Mouse (Mus musculus): ENCODE measurements around the gene Usf1. TPM values are rescaled to one million over a fixed set of nuclear protein-coding genes. Genes with fewer than 3 reads are reported as not detected.
A peak's percentile ranks its signal among the peaks of the same experiment; 100 is the strongest.

The Usf1 gene
- total RNA-seq, 2 experiments from 2014 or later: 114 to 121 TPM

GRCm38 (mm10) chr1:171413608-171414007 is 2.5 kb downstream of the Usf1 start:
- DNase-seq (ENCODE audit: low spot score in 2 of 2): no peak

DNA sequence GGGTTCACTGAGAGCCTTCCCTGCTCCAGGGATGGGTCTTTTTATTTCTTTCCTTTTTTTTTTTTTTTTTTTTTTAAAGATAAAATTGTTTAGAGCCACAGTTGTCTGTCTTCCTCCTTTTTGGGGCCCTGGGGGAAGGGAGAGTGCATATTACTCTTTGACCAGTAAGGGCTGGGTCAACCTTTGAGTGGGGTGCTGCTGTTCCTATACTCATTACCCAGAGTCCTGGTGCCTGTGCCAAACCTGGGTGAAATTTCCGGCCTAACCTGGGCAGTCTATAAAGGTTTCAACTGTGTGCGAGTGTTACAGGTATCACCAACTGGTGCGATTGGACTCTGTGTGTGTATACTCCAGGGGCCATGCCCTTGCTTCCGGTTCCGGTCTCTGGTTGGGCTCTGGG is 7.5 kb downstream of the Usf1 start, which contains the start of gene Tstd1:
TSS of gene Tstd1 (plus strand) at position 213 of the 400 bp plus-strand sequence.
- no peak for DNase-seq (ENCODE audit: low spot score in 2 of 2)

DNA sequence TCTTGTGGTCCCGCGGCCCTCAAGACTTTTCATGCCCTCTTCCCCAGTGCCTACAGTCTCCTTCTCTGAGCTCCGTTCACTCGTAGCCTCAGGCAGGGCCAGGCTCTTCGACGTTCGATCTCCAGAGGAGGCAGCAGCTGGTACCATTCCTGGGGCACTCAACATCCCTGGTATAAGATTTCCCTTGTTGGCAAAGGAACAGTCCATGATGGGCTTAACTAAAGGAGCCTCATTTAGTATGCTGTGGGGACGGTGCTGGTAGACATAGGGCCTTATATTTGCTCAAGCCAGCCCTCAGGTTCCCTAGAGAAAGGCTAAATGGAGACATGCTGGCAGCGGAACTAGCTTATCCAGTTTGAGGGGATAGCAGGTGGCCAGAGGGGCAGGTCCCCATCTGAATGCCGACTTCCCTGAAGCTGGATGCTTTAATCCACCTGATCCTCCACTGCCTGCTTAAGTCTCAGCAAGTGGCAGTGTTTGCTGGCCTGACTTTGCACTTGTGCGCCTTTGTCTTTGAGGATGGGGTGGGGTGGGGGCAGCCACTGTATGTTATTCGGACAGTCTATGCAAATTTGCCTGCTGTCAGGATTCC is 8.3 kb downstream of the Usf1 start:
- DNase-seq (ENCODE audit: low spot score in 2 of 2): no peak

DNA sequence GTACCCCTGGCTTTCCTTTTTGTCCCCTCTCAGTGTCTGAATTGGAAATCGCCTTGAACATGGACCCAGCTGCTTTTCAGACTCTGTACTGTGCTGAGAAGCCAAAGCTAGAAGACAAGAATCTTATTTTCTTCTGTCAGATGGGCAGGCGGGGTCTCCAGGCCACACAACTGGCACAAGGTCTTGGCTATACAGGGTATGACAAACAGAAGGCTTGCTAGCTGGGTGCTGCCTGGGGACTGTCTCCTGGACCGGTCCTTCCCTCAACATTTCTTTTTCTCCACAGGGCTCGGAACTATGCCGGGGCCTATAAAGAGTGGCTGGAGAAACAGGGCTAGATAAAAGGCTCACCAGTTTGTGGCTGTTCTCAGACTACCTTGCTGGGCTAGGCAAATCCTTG is 8.8 kb downstream of the Usf1 start:
- DNase-seq (ENCODE audit: low spot score in 2 of 2): no peak

- DNase-seq (ENCODE audit: low spot score in 2 of 2): no peak
Measured at GRCm38 (mm10) chr1:171422504-171423095, 11.5 kb downstream of the Usf1 start.

DNA sequence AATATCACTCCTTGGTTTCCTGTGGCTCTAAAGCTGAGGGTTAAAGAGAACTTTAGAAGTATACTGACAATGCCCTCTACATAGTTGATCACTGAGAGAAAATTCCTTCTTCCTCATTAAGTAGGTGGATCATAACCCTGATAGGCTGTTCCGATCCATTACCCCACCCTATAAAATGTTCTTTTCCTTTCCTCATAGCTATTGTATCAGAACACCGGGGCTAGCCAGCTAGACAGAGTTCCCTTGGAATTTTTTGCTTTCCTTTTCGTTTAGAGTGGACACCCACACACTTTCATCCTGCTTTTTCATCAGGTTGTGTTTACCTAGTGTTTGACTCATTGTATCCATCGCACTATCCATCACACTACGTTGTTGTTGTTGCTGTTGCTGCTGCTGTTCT is 13.5 kb downstream of the Usf1 start:
- DNase-seq (ENCODE audit: low spot score in 2 of 2): no peak

DNA sequence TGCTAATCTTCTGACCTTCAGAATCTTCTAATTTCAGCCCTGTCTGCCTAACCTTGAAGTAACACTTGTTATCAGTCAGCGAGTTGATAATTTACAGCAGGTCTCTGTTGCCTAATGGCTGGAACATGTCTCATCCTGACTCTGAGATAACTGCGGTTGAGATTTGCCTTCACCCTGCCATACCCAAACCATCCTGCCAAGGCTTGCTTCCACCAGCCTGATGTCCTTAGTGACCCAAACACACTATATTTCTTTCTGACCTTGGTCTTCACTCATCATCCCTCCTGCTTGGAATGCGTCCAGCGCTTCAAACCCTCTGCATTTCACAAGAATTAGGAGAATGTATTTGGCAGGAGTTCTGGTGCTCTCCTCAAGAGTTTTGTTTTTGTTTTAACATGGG is 14.0 kb downstream of the Usf1 start:
- no peak for DNase-seq (ENCODE audit: low spot score in 2 of 2)

GRCm38 (mm10) chr1:171432158-171432557 is 21.0 kb downstream of the Usf1 start:
- DNase-seq (ENCODE audit: low spot score in 2 of 2): no peak

DNA sequence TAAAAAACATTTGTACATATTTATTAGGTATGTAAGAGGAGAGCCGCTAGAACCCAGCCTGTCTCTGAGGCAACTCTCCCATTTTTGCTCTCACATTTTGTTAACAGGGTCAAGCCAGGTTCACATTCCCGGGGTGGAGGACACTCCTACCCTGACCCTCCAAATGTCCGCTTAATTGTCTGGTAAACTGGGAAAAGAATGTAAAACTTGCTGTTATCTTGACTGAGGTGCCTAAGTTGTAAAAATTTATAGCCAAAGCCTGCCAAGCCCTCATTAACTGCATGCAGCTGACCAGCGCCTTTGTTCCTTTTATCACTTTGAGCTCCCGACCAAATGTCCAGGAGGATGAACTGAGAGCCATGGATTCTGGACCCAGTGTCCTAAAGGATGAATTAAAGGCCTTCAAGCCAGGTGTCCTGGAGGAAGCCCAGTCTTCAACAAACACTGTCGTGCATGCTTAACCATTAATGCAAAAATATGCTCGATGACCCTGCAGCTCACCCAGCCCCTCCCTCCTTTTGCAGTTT is 24.2 kb downstream of the Usf1 start:
- no peak for DNase-seq (ENCODE audit: low spot score in 2 of 2)

DNA sequence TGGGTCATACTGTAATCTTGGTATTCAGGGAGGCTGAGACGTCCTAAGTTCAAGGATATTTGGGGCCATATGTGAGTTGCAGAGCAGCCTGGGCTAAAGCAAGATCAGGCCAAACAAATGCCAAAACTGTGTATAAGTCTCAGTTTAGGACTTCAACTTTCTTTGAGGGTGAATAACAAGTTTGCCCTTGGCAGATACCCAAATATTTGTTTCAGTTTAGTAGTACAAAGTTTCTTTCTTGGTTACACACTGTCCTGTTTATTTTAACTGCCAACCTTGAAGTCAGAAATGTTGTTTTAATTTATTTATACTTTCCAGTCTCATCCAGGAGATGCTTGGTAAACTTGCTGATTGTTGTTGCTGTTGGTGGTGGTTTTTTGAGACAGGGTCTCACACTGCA is 24.9 kb downstream of the Usf1 start:
- no peak for DNase-seq (ENCODE audit: low spot score in 2 of 2)

DNA sequence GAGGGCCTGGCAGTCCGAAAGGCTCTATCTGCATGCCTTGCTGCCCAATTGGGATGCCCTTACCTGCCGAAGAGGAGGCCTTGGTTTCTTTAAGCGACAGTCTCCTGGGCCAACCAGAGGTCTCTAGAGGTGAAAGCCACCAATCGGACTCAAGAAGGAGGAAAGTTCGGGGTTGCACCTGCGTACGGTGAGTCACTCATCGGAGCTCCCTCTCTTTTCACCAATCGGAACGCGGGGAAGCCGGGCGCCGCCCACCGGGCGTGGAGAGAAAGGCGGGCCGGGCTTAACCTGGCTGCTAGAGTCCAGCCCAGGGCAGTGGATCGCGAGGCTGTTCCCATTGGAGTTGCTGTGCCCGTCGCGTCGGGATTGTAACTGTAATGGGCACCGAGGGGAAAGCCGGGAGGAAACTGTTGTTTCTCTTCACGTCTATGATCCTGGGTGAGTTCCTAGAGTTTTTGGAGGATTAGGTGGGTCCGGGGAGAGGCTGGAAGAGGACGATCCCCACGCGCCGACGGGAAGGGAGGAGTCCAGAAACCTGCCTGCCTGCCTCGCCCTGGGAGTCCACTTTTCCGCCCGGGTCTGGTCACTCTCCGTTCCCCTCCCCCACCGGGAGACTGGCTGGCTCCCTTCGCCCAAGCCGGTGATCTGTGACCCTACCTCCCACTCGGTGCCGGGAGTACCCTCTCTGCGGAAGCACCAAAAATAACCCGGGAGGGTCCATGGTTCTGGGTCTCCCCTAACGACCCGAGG is 26.3 kb downstream of the Usf1 start, which contains the start of gene F11r:
TSS of gene F11r (plus strand) at position 272 of the 750 bp plus-strand sequence.
- DNase-seq (ENCODE audit: low spot score in 2 of 2): peak; percentile 28 to 46

GRCm38 (mm10) chr1:171438014-171438670 is 27.0 kb downstream of the Usf1 start:
- no peak for DNase-seq (ENCODE audit: low spot score in 2 of 2)

DNA sequence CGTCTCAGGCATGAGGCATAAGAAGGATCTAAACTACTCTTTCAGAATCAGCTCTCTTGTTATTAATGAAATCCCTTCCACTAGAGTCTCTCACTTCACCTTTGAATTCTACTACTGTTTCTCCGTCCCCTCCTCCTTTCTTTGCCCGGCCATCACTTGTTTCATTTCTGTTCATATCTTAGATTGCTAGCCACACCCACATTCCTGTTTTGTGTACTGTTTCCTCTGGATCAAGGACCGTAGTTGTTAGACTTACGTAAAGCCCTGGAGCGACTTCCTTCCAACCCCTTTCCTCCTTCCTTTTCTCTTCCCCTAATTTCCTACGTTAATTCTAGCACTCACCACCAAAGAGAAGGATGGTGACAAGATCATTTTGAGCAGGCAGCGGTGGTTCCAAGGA is 28.0 kb downstream of the Usf1 start:
- DNase-seq (ENCODE audit: low spot score in 2 of 2): no peak

DNA sequence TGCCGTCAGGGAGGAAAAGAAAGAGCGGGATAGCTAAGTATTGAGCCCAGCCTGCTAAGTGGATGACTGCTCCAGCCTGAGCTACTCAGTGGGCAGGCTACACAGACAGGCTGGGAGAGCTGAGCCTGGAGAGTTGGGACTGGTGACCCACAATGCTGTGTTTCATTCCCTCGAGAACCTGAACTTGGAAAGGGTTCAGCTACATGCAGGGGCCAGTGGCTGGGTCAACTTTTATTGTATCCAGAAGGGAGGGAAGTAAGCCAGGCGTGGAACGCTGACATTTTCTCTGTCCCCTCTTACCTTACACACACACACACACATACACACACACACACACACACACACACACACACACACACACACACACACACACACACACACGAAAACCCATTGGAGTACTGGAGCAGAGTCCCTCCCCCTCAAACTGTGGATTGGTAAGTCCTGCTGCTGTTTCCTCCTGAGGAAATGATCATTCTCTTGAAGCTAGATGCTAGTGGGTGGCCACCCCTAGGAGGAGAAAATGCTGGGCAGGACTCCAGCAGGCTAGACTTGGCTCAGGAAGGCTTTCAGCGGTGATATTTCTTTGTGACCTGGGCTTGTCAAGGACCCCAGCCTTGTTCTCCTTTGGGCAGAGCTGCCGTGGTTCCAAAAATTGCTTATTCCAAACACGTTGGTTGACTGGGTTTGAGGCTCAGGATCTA is 29.1 kb downstream of the Usf1 start:
- DNase-seq (ENCODE audit: low spot score in 2 of 2): peak; percentile 19 to 31

- no peak for DNase-seq (ENCODE audit: low spot score in 2 of 2)
Measured at GRCm38 (mm10) chr1:171441466-171442412, 30.6 kb downstream of the Usf1 start.

GRCm38 (mm10) chr1:171442413-171442760 is 31.3 kb downstream of the Usf1 start:
- no peak for DNase-seq (ENCODE audit: low spot score in 2 of 2)

DNA sequence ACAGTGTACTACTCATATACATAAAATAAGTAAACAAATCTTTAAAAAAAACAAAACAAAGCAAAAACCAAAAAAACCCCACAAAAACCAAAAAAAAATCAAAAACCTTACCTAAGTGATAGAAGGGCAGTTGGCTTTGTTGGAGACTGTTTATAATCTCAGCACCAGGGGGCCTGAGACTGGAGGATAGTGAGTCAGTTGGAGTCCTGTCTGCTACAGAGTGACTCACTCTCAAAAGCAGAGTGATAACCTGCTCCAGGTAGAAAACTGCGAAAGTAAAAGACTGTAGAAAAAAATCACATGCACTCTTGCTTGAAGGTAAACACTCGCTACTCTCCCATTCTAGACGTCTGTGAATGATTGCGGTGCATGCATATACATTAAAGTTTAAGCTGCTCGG is 33.9 kb downstream of the Usf1 start:
- DNase-seq (ENCODE audit: low spot score in 2 of 2): no peak

DNA sequence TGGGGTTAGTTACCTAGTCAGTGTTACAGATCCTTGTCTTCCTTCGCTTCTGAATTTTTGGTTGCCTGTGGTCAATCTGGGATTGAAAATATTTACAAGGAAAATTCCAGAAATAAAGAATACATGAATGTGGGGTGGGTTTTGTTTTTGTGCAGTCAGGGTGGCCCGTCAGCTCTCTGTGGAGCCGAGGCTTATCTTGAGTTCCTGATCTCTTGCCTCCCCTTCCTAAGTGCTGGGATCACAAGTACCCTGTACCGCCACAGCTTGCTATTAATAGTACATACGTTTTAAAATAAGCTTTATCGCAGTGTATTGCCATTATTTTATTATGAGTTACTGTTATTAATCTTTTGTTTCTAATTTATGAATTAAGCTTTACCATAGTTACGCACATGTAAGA is 35.7 kb downstream of the Usf1 start:
- DNase-seq (ENCODE audit: low spot score in 2 of 2): no peak

GRCm38 (mm10) chr1:171447692-171448091 is 36.6 kb downstream of the Usf1 start:
- DNase-seq (ENCODE audit: low spot score in 2 of 2): no peak

GRCm38 (mm10) chr1:171450062-171450461 is 38.9 kb downstream of the Usf1 start:
- no peak for DNase-seq (ENCODE audit: low spot score in 2 of 2)

Measured in layer of hippocampus, postnatal 10 days (tissue).